Mouse (Mus musculus): ENCODE measurements around the gene Synpo2l. TPM values are rescaled to one million over a fixed set of nuclear protein-coding genes. Genes with fewer than 3 reads are reported as not detected.

Synpo2l gene
- polyA plus RNA-seq, 1 experiment from 2014 or later: 3.3 TPM

DNA sequence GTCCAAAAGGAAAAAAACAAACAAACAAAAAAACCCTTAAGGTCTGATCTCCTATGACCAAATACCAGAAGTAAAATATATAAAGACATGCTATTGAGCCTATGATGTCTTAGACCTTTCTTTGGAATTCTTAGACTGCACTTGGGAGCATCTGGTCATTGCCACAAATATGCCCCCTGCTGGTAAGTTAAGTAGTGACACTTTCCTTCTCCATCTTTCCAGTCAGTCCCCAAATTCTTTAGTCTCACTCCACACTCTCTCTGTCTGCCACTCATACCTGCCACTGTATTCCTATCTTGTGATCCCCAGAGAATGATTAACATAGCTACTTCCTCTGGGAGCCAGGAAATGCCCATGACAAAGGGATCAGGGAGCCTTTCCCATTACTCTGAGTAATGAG, 9.8 kb downstream of the Synpo2l start:
- Histone ChIP-seq H3K4me2 (no peak overlapping the region), H3K27ac (no peak overlapping the region)
- no peak for ATAC-seq (ENCODE audit: insufficient number of reproducible peaks, insufficient read depth, low FRiP score, low TSS enrichment, low read depth)

DNA sequence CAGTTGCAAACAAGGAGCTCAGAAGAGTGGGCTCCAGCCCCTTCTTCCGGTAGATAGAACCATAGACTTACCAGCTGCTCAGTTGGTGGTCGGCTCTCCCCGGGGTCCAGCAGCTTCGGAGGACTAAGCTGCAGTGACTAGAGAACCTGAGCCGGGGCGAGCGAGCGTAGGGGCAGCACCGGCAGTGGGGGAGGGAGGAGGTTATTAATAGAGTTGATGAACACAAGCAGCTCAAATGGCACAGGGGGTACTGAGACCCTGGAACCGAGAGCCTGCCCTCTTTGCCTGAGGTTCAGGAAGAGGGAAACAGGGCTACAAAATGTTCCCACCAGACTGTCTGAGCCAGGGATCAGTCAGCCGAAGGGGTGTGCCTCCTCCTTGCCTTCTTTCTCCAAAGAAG, 11.8 kb downstream of the Synpo2l start, which contains the start of gene Myoz1:
TSS of gene Myoz1 (minus strand) at position 180 of the 400 bp plus-strand sequence.
- no peaks in the 10 kb centered on the region for H3K27me3 ChIP-seq
- WGBS: 36% methylated on average over 11 of the region's 11 CpGs
- no peak for ATAC-seq (ENCODE audit: insufficient number of reproducible peaks, insufficient read depth, low FRiP score, low TSS enrichment, low read depth)
- no peak within 1 kb of the TSS for H3K9ac ChIP-seq
- H3K4me1 ChIP-seq: 0 out of 2 replicates have a peak, but pooled peaks cover 6% of the 10 kb centered on the region
- H3K27ac ChIP-seq: no peak within 1 kb of the TSS
- no peaks in the 10 kb centered on the region for H3K9me3 ChIP-seq
- H3K4me2 ChIP-seq: no peak within 1 kb of the TSS
- H3K4me3 ChIP-seq: no peak within 1 kb of the TSS
- H3K36me3 ChIP-seq: no peaks in the 10 kb centered on the region

More for the DNA sequence above, 9.8 kb downstream of the Synpo2l start:
- Histone ChIP-seq H3K36me3 (no peaks in the 10 kb centered on the region), H3K4me3 (no peak overlapping the region), H3K9me3 (no peaks in the 10 kb centered on the region), H3K4me1 (peaks cover 17% of the 10 kb centered on the region), H3K9ac (no peak overlapping the region), H3K27me3 (no peaks in the 10 kb centered on the region; the same call in 1 of the 2 replicates)

DNA sequence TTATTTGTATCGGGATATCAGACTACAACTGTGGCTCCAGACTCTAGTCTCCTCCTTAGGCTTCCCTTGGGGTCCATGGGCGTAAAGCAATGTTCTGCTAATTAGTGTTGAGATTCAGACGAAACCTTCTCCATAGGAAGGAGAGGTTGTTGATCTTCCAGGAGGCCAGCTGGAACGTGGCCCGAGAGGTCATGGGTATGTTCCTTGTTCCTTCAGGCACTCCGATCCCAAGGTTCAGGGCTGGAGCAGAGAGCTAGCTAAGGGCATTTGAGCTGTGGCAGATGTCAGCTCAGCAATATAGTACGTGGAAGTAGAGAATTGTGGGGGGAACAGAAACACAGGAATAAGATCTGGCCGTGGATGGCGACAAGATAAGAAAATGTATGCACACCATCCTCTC, 12.4 kb downstream of the Synpo2l start:
- no peak overlapping the region for H3K4me2 ChIP-seq
- WGBS: 51% methylated on average over 9 of the region's 9 CpGs
- no peak overlapping the region for H3K9ac ChIP-seq
- H3K9me3 ChIP-seq: no peaks in the 10 kb centered on the region
- ATAC-seq (ENCODE audit: insufficient number of reproducible peaks, insufficient read depth, low FRiP score, low TSS enrichment, low read depth): no peak
- H3K4me1 ChIP-seq: 0 out of 2 replicates have a peak, but pooled peaks cover 6% of the 10 kb centered on the region
- H3K27ac ChIP-seq: no peak overlapping the region
- H3K4me3 ChIP-seq: no peak overlapping the region
- H3K27me3 ChIP-seq: no peaks in the 10 kb centered on the region
- H3K36me3 ChIP-seq: no peaks in the 10 kb centered on the region

DNA sequence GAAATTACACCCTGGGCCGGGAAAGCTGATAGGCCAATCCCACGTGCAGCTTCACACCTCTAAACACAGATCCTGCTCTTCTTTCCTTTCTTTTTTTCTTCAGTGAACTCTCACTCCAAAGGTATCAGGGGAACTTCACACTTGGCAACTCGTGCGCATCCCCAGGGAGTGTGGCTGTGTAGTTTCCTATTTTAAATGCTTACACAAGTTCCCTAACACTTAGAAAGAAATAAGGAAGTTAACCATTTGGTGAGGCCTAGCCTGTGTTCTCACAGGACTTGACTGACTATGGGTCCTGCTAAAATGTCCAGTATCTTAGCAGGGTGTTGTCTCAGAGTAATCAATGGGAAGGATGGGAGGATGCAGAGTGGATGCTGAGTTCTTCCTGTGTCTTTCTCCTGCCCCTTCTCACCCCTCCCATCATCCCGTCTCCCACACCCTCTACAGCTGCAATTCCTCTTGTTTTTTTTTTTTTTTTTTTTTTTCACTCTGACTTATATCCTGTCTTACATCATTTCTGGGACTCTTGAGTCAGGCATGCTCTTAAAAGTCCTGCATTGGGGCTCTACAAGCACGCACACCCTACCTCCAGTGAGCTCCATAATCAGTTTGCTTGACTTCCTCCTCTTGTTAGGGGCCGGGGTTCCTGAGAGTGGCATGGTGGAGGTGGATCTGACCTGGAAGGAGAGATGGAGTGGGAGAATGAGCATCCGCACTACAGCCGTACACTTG, 13.3 kb downstream of the Synpo2l start:
- H3K4me3 ChIP-seq: no peak overlapping the region
- H3K27ac ChIP-seq: no peak overlapping the region
- H3K4me2 ChIP-seq: no peak overlapping the region
- H3K9ac ChIP-seq: no peak overlapping the region
- no peaks in the 10 kb centered on the region for H3K36me3 ChIP-seq
- ATAC-seq (ENCODE audit: insufficient number of reproducible peaks, insufficient read depth, low FRiP score, low TSS enrichment, low read depth): no peak
- H3K27me3 ChIP-seq: no peaks in the 10 kb centered on the region
- no peaks in the 10 kb centered on the region for H3K9me3 ChIP-seq
- 77% methylated on average over 9 of the region's 9 CpGs for WGBS
- no peaks in the 10 kb centered on the region for H3K4me1 ChIP-seq

DNA sequence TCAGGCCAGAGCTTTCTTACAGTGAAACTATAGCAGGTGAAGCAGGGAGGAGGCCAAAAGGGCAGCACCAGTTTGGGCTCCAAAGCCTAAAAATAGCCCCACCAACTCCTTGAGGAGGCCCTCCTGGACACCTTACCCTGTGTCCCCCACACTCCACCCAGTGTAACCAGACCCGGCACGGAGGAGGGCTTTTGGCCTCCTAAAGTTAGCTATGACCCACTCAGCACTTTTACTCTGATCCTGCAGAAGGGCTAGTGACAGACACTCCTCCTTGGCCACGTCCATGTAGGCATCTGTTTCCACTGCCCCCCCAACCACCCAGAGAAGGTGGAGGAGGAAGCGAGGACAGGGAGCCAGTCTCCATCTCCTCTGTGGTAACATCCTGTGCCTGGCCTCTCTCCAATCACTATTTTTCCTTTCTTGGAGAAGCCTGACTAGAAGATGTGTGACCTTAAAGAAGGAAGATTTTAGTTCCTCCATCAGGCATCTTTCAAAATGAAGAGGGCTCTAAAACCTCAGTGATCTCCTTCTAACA, 16.4 kb downstream of the Synpo2l start:
- Histone ChIP-seq H3K27ac (no peak overlapping the region), H3K27me3 (no peaks in the 10 kb centered on the region), H3K4me3 (no peak overlapping the region), H3K9me3 (no peaks in the 10 kb centered on the region), H3K4me1 (no peaks in the 10 kb centered on the region), H3K4me2 (no peak overlapping the region), H3K36me3 (no peaks in the 10 kb centered on the region), H3K9ac (no peak overlapping the region)
- ATAC-seq (ENCODE audit: insufficient number of reproducible peaks, insufficient read depth, low FRiP score, low TSS enrichment, low read depth): no peak
- WGBS: 59% methylated on average over 4 of the region's 4 CpGs

DNA sequence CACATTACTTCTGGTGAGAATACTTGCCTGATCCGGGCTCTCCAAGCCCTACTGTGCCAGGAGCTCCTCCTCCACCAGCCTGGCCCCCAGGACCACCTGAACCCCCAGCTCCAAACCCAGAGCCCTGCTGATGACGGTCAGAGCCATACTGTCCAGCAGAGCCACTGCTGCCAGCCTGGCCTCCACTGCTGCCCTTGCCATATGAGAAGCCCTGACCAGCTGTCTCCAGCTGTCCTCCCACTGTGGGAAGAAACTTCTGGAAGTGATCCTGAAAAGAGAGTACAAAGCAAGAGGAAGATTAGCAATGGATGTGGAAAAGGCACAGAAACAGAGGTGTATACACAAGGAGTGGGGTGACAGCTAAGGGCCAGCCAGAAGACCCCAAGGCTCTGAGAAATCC, 17.2 kb downstream of the Synpo2l start:
- Histone ChIP-seq H3K4me1 (no peaks in the 10 kb centered on the region), H3K27ac (no peak overlapping the region), H3K4me2 (no peak overlapping the region), H3K36me3 (no peaks in the 10 kb centered on the region), H3K9ac (0 out of 2 replicates have a peak overlapping the region, but pooled peaks have one; percentile 16), H3K9me3 (no peaks in the 10 kb centered on the region), H3K27me3 (no peaks in the 10 kb centered on the region), H3K4me3 (no peak overlapping the region)
- ATAC-seq (ENCODE audit: insufficient number of reproducible peaks, insufficient read depth, low FRiP score, low TSS enrichment, low read depth): no peak
- 80% methylated on average over 2 of the region's 2 CpGs for WGBS

DNA sequence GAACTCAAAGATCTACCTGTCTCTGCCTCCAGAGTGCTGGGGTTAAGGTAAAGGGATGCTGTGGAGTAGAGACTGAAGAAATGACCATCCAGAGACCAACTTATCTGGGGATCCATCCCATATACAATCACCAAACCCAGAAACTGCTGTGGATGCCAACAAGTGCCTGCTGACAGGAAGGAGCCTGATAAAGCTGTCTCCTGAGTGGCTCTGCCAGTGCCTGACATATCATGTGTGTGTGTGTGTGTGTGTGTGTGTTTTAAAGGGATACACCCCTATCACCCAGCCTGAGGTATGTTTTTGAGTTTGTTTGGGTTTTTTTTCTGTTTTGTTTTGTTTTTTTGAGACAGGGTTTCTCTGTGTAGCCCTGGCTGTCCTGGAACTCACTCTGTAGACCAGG, 21.8 kb downstream of the Synpo2l start:
- Histone ChIP-seq H3K4me2 (no peak overlapping the region), H3K9ac (no peak overlapping the region), H3K27me3 (no peaks in the 10 kb centered on the region), H3K4me3 (no peak overlapping the region), H3K36me3 (no peaks in the 10 kb centered on the region), H3K9me3 (no peaks in the 10 kb centered on the region), H3K4me1 (peaks cover 3% of the 10 kb centered on the region), H3K27ac (no peak overlapping the region)
- ATAC-seq (ENCODE audit: insufficient number of reproducible peaks, insufficient read depth, low FRiP score, low TSS enrichment, low read depth): no peak

DNA sequence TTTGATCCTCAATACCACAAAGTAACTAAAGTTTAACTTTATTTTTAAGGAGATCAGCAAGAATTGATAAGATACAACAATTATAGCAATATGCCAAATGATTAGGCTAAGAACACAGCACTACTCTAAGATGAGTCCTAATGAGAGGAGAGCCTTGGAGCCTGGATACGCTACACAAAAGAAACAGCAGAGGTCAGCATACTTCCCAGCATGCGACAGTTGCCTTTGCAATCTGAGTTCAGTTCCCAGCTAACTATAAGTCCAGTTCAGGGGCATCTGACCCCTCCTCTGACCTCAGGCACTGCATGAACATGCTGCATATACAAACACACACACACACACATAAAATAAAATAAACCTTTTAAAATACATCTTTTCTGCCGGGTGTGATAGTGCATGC, 22.6 kb downstream of the Synpo2l start:
- Histone ChIP-seq H3K4me3 (no peak overlapping the region), H3K4me1 (peaks cover 3% of the 10 kb centered on the region)

DNA sequence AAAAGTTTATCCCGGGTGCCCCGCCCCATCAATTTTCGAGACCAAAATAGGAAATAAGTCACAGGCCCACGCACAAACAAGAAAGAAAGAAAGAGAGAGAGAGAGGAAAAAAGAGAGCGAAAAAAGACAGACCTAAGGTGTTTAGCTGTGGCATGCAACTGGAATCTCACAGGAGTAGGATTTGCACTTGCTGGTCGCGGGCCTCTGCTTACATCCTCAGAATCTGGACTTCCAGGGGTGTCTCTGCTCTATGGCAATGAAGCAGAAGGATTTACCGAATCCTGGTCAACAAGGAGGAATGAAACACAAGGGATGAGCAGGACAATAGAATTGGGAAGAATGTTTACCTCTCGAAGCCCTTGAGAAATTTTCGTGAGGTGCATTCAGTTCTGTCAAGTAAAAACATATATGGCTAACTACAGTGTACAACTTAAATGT, 26.7 kb downstream of the Synpo2l start:
- 14% methylated on average over 10 of the region's 10 CpGs for WGBS
- ATAC-seq (ENCODE audit: insufficient number of reproducible peaks, insufficient read depth, low FRiP score, low TSS enrichment, low read depth): no peak
- no peaks in the 10 kb centered on the region for H3K9me3 ChIP-seq
- no peaks in the 10 kb centered on the region for H3K36me3 ChIP-seq
- H3K27ac ChIP-seq: peak overlapping the region; percentile 96
- no peaks in the 10 kb centered on the region for H3K27me3 ChIP-seq
- peak overlapping the region; percentile 88 for H3K4me2 ChIP-seq
- H3K4me3 ChIP-seq: peak overlapping the region; percentile 80
- peaks cover 7% of the 10 kb centered on the region for H3K4me1 ChIP-seq
- peak overlapping the region; percentile 93 for H3K9ac ChIP-seq

More for the DNA sequence above, 22.6 kb downstream of the Synpo2l start:
- H3K27me3 ChIP-seq: no peaks in the 10 kb centered on the region
- H3K9ac ChIP-seq: no peak overlapping the region
- H3K9me3 ChIP-seq: no peaks in the 10 kb centered on the region
- 35% methylated on average over 3 of the region's 3 CpGs for WGBS
- H3K4me2 ChIP-seq: no peak overlapping the region
- no peak for ATAC-seq (ENCODE audit: insufficient number of reproducible peaks, insufficient read depth, low FRiP score, low TSS enrichment, low read depth)
- H3K27ac ChIP-seq: no peak overlapping the region
- H3K36me3 ChIP-seq: no peaks in the 10 kb centered on the region

DNA sequence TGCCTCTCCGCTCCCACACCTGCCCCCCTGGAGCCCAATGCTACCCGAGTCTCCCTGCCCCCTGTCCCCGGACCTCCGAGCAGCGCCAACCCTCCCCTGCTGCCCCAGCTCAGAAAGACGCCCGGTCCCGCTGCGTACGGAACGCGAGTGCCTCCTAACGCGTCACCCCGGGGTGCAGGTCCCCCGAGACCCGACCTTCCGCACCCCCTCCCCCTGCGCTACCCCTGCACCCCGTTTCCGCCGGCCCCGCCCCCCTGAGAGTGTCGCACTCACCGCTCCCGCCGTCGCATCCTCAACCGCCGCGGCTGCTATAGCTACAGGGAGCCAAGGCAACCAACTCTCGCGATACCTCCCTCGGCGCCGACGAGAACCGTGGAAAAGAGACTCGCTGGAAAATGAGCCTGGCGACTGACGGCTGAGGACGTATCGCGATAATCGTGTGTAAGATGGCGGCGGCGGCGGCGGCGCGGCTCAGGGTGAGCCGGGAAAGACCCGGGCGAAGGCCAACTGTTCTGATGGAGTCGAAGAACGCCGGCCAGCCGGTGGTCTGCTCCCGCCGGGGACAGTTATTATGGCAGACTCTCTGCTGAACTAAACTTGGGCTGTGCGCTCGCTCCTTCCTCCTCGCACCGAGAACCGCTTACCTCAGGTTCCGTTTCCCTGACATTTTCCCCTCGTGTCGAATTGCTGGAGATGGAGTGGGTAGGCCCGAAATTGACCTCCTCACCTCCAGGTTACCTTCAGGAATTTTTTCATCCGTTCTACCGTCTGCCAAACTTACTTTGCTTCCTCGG, 27.3 kb downstream of the Synpo2l start, which contains the start of gene Usp54:
TSS of gene Usp54 (minus strand) at position 420 of the 794 bp plus-strand sequence.
- Histone ChIP-seq H3K36me3 (no peaks in the 10 kb centered on the region), H3K27me3 (no peaks in the 10 kb centered on the region), H3K9ac (peak within 1 kb of the TSS; percentile 93), H3K4me1 (peaks cover 7% of the 10 kb centered on the region), H3K4me2 (peak within 1 kb of the TSS; percentile 88), H3K27ac (peak within 1 kb of the TSS; percentile 96), H3K4me3 (peak within 1 kb of the TSS; percentile 80), H3K9me3 (no peaks in the 10 kb centered on the region)
- ATAC-seq (ENCODE audit: insufficient number of reproducible peaks, insufficient read depth, low FRiP score, low TSS enrichment, low read depth): peak; percentile 91
- WGBS: under 1% methylated on average over 73 of the region's 73 CpGs

DNA sequence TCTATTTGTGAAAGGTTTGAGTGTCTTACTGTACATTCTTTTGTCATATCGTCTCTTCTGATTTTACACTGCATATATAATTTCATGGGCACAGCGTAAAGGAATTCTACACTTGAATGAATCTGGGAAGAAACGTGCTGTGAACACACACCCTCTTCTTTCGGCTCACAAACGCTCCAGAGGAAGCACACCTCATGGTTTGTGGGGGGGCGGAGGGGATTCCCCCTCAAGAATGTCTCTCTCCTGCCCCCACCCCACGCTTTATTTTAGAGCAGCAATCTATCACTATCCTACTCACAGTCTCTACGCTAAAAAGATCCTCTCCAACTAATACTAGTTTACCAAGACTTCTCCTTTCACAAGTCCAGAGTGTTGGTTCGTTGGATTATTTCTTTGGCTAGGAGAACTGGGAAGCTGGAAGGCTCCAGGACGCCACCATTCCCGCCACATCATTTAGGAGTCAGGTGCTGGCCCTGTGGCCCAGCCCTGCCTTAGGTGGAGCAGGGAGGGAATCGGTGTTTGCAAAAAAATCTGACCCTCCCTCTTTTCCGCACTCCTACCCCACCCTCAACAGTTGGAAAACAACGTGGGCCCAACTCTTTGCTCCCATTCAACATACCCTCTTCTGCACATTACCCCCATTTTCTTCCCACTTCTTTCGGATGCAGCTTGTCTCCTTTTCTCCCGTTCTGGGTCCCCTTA, 28.1 kb downstream of the Synpo2l start:
- H3K4me1 ChIP-seq: peaks cover 7% of the 10 kb centered on the region
- 0 out of 2 replicates have a peak, but pooled peaks have one; percentile 43 for ATAC-seq (ENCODE audit: insufficient number of reproducible peaks, insufficient read depth, low FRiP score, low TSS enrichment, low read depth)
- peak overlapping the region; percentile 88 for H3K4me2 ChIP-seq
- peak overlapping the region; percentile 96 for H3K27ac ChIP-seq
- peak overlapping the region; percentile 93 for H3K9ac ChIP-seq
- H3K4me3 ChIP-seq: peak overlapping the region; percentile 80
- no peaks in the 10 kb centered on the region for H3K27me3 ChIP-seq
- H3K36me3 ChIP-seq: no peaks in the 10 kb centered on the region
- WGBS: 1% methylated on average over 16 of the region's 16 CpGs
- no peaks in the 10 kb centered on the region for H3K9me3 ChIP-seq

All from embryonic facial prominence, embryonic 13.5 days (tissue).